23 mouse cellular contexts compared by ENCODE assay signal in the genomic region with DNA sequence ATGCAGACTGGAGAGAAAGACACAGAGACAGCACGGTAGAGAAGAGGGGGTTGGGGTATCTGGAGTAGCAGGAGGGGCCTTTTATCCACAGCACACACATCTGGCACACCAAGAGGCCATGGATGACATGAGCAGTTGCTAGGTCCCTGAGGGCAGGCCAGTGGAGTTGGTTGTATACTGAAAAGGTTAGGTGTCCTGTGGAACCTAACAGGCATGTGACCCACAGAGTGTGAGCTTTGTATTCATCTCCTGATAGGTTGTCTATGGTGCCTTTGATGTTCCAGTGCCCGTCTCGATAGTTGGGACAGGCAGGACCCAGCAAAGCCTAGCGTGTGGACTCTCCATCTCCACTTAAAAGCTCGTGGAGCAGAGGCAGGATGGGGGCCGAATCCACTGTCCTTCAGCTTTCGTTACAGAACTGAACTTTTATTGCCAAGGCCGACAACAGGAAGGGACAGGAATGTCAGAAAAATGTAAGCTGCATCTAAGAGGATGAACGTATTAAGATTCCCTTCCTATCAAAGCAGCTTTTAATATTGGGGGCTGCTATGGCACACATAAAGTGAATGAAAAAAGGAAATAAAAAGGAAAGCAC. TPM values are rescaled to one million over a fixed set of nuclear protein-coding genes. Genes with fewer than 3 reads are reported as not detected.
DNase-seq lines count a peak whose midpoint lies in the region; ATAC-seq lines count a peak whose summit lies in the region.
"Had no signal": no experiment of that assay in that cellular context is flagged by ENCODE, and none has a peak within 500 bp of the region (broad histone marks: within the 10 kb centered on the region; RNA-seq: fewer than 3 reads in every experiment).

No protein-coding gene starts in this region.

- no peak for DNase-seq in embryonic facial prominence, embryonic 11.5 days (ENCODE audit: low spot score)
- no peak for DNase-seq in embryonic facial prominence, embryonic 10.5 days (ENCODE audit: low spot score)
- DNase-seq in heart, postnatal 14 days, result no peak
- peak; percentile 12 for DNase-seq in MEL-GATA-1-ER (ENCODE audit: extremely low read depth, low read depth)
- DNase-seq in thymus, postnatal 14 days, result no peak
- DNase-seq: cerebellum, adult 11 months; cerebellum, adult 9-11 months; cerebellum, postnatal 25 days; gastrocnemius, postnatal 10 days; gastrocnemius, postnatal 36 days; kidney, adult 18-20 months had no signal

- no peak overlapping the region for H3K4me3 ChIP-seq in embryonic facial prominence, embryonic 11.5 days (ENCODE audit: low read depth, low read length)
- no peak overlapping the region for H3K4me3 ChIP-seq in embryonic facial prominence, embryonic 10.5 days
- H3K4me3 ChIP-seq in heart, embryonic 11.5 days (ENCODE audit: low read depth, low read length), result no peak overlapping the region
- H3K4me3 ChIP-seq: forebrain, embryonic 10.5 days; forebrain, embryonic 13.5 days; heart, embryonic 13.5 days had no signal

- no peak overlapping the region for H3K4me2 ChIP-seq in embryonic facial prominence, embryonic 11.5 days (ENCODE audit: low read depth, low read length)
- H3K4me2 ChIP-seq in heart, embryonic 11.5 days, result no peak overlapping the region
- H3K4me2 ChIP-seq: forebrain, embryonic 13.5 days; heart, embryonic 13.5 days; hindbrain, embryonic 14.5 days had no signal

- H3K9me3 ChIP-seq in embryonic facial prominence, embryonic 11.5 days (replicated peaks; ENCODE audit: control insufficient read depth, low read length), result no peaks in the 10 kb centered on the region
- no peaks in the 10 kb centered on the region for H3K9me3 ChIP-seq in embryonic facial prominence, embryonic 10.5 days
- H3K9me3 ChIP-seq in heart, embryonic 11.5 days (replicated peaks; ENCODE audit: control insufficient read depth, low read length), result no peaks in the 10 kb centered on the region
- H3K9me3 ChIP-seq: forebrain, embryonic 10.5 days; forebrain, embryonic 13.5 days had no signal

- intact Hi-C loops in heart, postnatal 14 days (cut with DNase I), result loop anchor here (5.0 kb wide), 1 partner anchor 189 kb away; no protein-coding TSS in a partner anchor

- H3K36me3 ChIP-seq in embryonic facial prominence, embryonic 11.5 days (replicated peaks; ENCODE audit: control insufficient read depth, insufficient read depth, low read depth, low read length), result peaks cover 6% of the 10 kb centered on the region
- H3K36me3 ChIP-seq in embryonic facial prominence, embryonic 10.5 days (replicated peaks), result peaks cover 98% of the 10 kb centered on the region
- H3K36me3 ChIP-seq in heart, embryonic 11.5 days (ENCODE audit: control insufficient read depth, insufficient read depth, low read length), result peaks cover 63% of the 10 kb centered on the region

- no peaks in the 10 kb centered on the region for H3K27me3 ChIP-seq in embryonic facial prominence, embryonic 11.5 days (ENCODE audit: control insufficient read depth, insufficient read depth, low read length)
- no peaks in the 10 kb centered on the region for H3K27me3 ChIP-seq in embryonic facial prominence, embryonic 10.5 days (replicated peaks; ENCODE audit: low read depth, poor library complexity, severe bottlenecking)
- no peaks in the 10 kb centered on the region for H3K27me3 ChIP-seq in heart, embryonic 11.5 days (ENCODE audit: control insufficient read depth, insufficient read depth, low read length)
- H3K27me3 ChIP-seq: forebrain, embryonic 13.5 days; heart, embryonic 13.5 days; Patski had no signal

- 88% methylated on average over 9 of the region's 9 CpGs for WGBS in embryonic facial prominence, embryonic 11.5 days
- 86% methylated on average over 9 of the region's 9 CpGs for WGBS in embryonic facial prominence, embryonic 10.5 days
- 85% methylated on average over 9 of the region's 9 CpGs for WGBS in heart, embryonic 11.5 days (ENCODE audit: insufficient replicate concordance)

- no peaks in the 10 kb centered on the region for H3K4me1 ChIP-seq in embryonic facial prominence, embryonic 11.5 days (ENCODE audit: control insufficient read depth, insufficient read depth, low read length)
- H3K4me1 ChIP-seq in embryonic facial prominence, embryonic 10.5 days, result peaks cover 16% of the 10 kb centered on the region
- H3K4me1 ChIP-seq in heart, embryonic 11.5 days (ENCODE audit: control insufficient read depth, insufficient read depth, low read length), result peaks cover 5% of the 10 kb centered on the region
- H3K4me1 ChIP-seq: forebrain, embryonic 13.5 days had no signal

- peak; percentile 21; the same call in 1 of the 2 replicates for ATAC-seq in embryonic facial prominence, embryonic 11.5 days (replicated peaks; ENCODE audit: insufficient number of reproducible peaks, low FRiP score, low TSS enrichment, low read depth)
- 0 out of 2 replicates have a peak, but pooled peaks have one; percentile 29 for ATAC-seq in heart, embryonic 11.5 days (replicated peaks; ENCODE audit: insufficient number of reproducible peaks, low FRiP score, low TSS enrichment)
- ATAC-seq: CD4-positive, CD25-positive, alpha-beta regulatory T cell, adult 4 months; forebrain, embryonic 13.5 days; forebrain, embryonic 16.5 days; hindbrain, postnatal 0 days; inflammation-experienced regulatory T-cells, adult 6 months; intestine, embryonic 16.5 days; Patski had no signal

- H3K27ac ChIP-seq in embryonic facial prominence, embryonic 11.5 days (replicated peaks; ENCODE audit: low read depth, low read length), result no peak overlapping the region
- no peak overlapping the region for H3K27ac ChIP-seq in embryonic facial prominence, embryonic 10.5 days (replicated peaks)
- no peak overlapping the region for H3K27ac ChIP-seq in heart, embryonic 11.5 days (ENCODE audit: low read depth, low read length)
- H3K27ac ChIP-seq: forebrain, embryonic 10.5 days; forebrain, embryonic 13.5 days; hindbrain, embryonic 14.5 days; hindbrain, postnatal 0 days had no signal

- H3K9ac ChIP-seq in embryonic facial prominence, embryonic 11.5 days (replicated peaks; ENCODE audit: low read length), result no peak overlapping the region
- no peak overlapping the region for H3K9ac ChIP-seq in heart, embryonic 11.5 days (ENCODE audit: low read depth, low read length)
- H3K9ac ChIP-seq: forebrain, embryonic 13.5 days; heart, embryonic 13.5 days; hindbrain, embryonic 14.5 days had no signal

RNA-seq across cellular contexts. Expression of gene Dld, which starts 39.5 kb away (rescaled TPM):
- polyA plus RNA-seq in embryonic facial prominence, embryonic 11.5 days (2014; fragmentation: Nextera tagmentation; extraction: Ambion mirVana), result 187 and 216 TPM in 2 replicates
- 145 and 147 TPM in 2 replicates for polyA plus RNA-seq in embryonic facial prominence, embryonic 10.5 days (2016; fragmentation: Nextera tagmentation; extraction: Ambion mirVana)
- polyA plus RNA-seq in heart, embryonic 11.5 days (2014; fragmentation: Nextera tagmentation; extraction: Ambion mirVana), result 207 and 218 TPM in 2 replicates
- 100 to 1,000 TPM; 382 to 401 TPM for total RNA-seq in heart, postnatal 14 days (2021)

RNA-seq across cellular contexts. Expression of gene Lamb1, which starts 46.7 kb away (rescaled TPM):
- polyA plus RNA-seq in embryonic facial prominence, embryonic 11.5 days (2014; fragmentation: Nextera tagmentation; extraction: Ambion mirVana), result 42.0 and 42.6 TPM in 2 replicates
- polyA plus RNA-seq in embryonic facial prominence, embryonic 10.5 days (2016; fragmentation: Nextera tagmentation; extraction: Ambion mirVana), result 37.2 and 42.5 TPM in 2 replicates
- 67.4 and 92.3 TPM in 2 replicates for polyA plus RNA-seq in heart, embryonic 11.5 days (2014; fragmentation: Nextera tagmentation; extraction: Ambion mirVana)
- 100 to 1,000 TPM; 158 to 162 TPM for total RNA-seq in heart, postnatal 14 days (2021)
- total RNA-seq: granulocyte monocyte progenitor cell, adult 5-6 weeks had no signal
- polyA plus RNA-seq: CD4-positive, CD25-positive, alpha-beta regulatory T cell, adult 4 months; inflammation-experienced regulatory T-cells, adult 6 months had no signal
